Mouse (Mus musculus) limb, embryonic 15.5 days (tissue): Measurements from ENCODE around the gene Pstpip1. TPM values are rescaled to one million over a fixed set of nuclear protein-coding genes. Genes with fewer than 3 reads are reported as not detected.

Experiments
- ATAC-seq: fragments of 200-750 bp; cut with Nextera tagmentation; 2 replicates; pipeline ENCODE4 v1.8.0; 2017; ENCODE audit warnings: low read depth, moderate TSS enrichment; ENCODE audit not compliant: insufficient number of reproducible peaks, low FRiP score, low TSS enrichment
- H3K27ac ChIP-seq: fragments of 300-500 bp; sonication (generic); 2 replicates; pipeline ENCODE4 v1.5.1; 2015; ENCODE audit warnings: moderate library complexity, mild to moderate bottlenecking, inconsistent platforms
- H3K27me3 ChIP-seq: fragments of 300-500 bp; sonication (generic); 2 replicates; pipeline ENCODE4 v1.6.1; 2015; ENCODE audit warnings: inconsistent platforms
- H3K36me3 ChIP-seq: fragments of 300-500 bp; sonication (generic); 2 replicates; pipeline ENCODE4 v1.6.1; 2015; ENCODE audit warnings: inconsistent platforms
- H3K4me1 ChIP-seq: fragments of 300-500 bp; sonication (generic); 2 replicates; pipeline ENCODE4 v1.6.1; 2015; ENCODE audit warnings: inconsistent platforms
- H3K4me2 ChIP-seq: fragments of 300-500 bp; sonication (generic); 2 replicates; pipeline ENCODE4 v1.6.1; 2015; ENCODE audit warnings: mild to moderate bottlenecking, inconsistent platforms
- H3K4me3 ChIP-seq: fragments of 300-500 bp; sonication (generic); 2 replicates; pipeline ENCODE4 v1.5.1; 2015; ENCODE audit warnings: mild to moderate bottlenecking, inconsistent platforms
- H3K9ac ChIP-seq: fragments of 300-500 bp; sonication (generic); 2 replicates; pipeline ENCODE4 v1.6.1; 2015; ENCODE audit warnings: inconsistent platforms
- H3K9me3 ChIP-seq: fragments of 300-500 bp; sonication (generic); 2 replicates; pipeline ENCODE4 v1.6.1; 2016; ENCODE audit warnings: inconsistent platforms
- WGBS: fragments of 180-500 bp; shearing (Covaris S2); methylation state at CpG from one replicate; pipeline ENCODE4 v1.1.7; 2015; 5-methylcytosine and 5-hydroxymethylcytosine counted together
- polyA plus RNA-seq: library from polyadenylated mRNA; unstranded; fragments of >200 nt; fragmentation: Nextera tagmentation; extraction: Ambion mirVana; gene quantifications from 2 replicates; pipeline ENCODE4 v1.2.1, GENCODE M21; 2015

Gene Pstpip1
- polyA plus RNA-seq, 1 experiment from 2014 or later: 3.1 TPM

DNA sequence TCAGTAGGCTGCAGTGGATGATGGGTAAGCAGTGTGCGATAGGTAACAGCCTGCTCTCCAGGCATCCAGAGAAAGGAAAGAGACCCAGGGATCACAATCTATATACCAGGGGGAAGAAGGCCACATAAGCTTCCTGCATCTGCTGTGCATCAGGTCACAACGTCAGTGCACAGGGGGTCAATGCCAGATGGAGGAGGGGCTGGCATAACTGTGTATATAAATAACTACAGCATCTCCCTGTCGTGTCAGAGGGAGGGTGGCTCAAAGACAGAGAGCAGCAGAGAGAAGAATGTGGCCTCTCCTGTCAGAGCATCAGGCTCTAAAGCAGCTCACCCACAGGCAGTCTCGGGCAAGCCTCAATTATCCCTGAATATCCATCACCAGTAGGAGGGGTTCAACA is 40.8 kb downstream of the Pstpip1 start:
- Histone ChIP-seq H3K36me3 (peaks cover 79% of the 10 kb centered on the region), H3K4me1 (0 out of 2 replicates have a peak, but pooled peaks cover 4% of the 10 kb centered on the region), H3K9ac (no peak overlapping the region), H3K4me3 (no peak overlapping the region), H3K27me3 (no peaks in the 10 kb centered on the region), H3K4me2 (no peak overlapping the region), H3K9me3 (no peaks in the 10 kb centered on the region), H3K27ac (no peak overlapping the region)
- no peak for ATAC-seq
- WGBS: 40% methylated on average over 4 of the region's 4 CpGs

GRCm38 (mm10) chr9:56131813-56132525 is 42.2 kb downstream of the Pstpip1 start:
- H3K9me3 ChIP-seq: no peaks in the 10 kb centered on the region
- H3K27ac ChIP-seq: peak overlapping the region; percentile 33; the same call in 1 of the 2 replicates
- H3K4me2 ChIP-seq: no peak overlapping the region
- H3K27me3 ChIP-seq: no peaks in the 10 kb centered on the region
- 70% methylated on average over 10 of the region's 10 CpGs for WGBS
- H3K9ac ChIP-seq: no peak overlapping the region
- 0 out of 2 replicates have a peak, but pooled peaks cover 4% of the 10 kb centered on the region for H3K4me1 ChIP-seq
- ATAC-seq: no peak
- no peak overlapping the region for H3K4me3 ChIP-seq
- H3K36me3 ChIP-seq: peaks cover 89% of the 10 kb centered on the region

GRCm38 (mm10) chr9:56133970-56134369 is 44.2 kb downstream of the Pstpip1 start:
- 0 out of 2 replicates have a peak, but pooled peaks cover 4% of the 10 kb centered on the region for H3K4me1 ChIP-seq
- no peaks in the 10 kb centered on the region for H3K9me3 ChIP-seq
- H3K27me3 ChIP-seq: no peaks in the 10 kb centered on the region
- H3K4me2 ChIP-seq: no peak overlapping the region; the same call in 1 of the 2 replicates
- no peak overlapping the region for H3K4me3 ChIP-seq
- H3K27ac ChIP-seq: peak overlapping the region; percentile 17; the same call in 1 of the 2 replicates
- H3K36me3 ChIP-seq: peaks cover 82% of the 10 kb centered on the region
- H3K9ac ChIP-seq: no peak overlapping the region
- WGBS: 82% methylated on average over 5 of the region's 5 CpGs
- no peak for ATAC-seq

DNA sequence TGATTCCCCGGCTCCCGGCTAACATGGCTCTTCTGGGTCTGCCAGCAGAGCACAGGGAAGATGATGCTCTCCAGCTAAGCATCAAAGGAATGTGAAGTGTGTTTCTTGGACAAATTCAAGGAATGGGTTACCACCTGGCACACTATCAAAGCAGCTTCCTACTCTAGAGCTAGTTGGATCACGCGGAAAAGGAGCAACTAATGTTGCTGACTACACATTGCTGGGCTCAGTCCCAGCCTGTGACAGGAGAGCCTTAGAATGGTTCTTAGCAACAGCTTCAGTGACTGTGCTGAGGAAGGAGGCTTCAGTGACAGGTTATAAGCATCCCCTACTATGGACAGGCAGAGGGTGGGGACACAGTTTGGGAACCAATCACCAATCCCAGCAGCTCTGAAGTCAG is 44.9 kb downstream of the Pstpip1 start:
- no peak overlapping the region; the same call in 1 of the 2 replicates for H3K4me2 ChIP-seq
- ATAC-seq: no peak
- H3K36me3 ChIP-seq: peaks cover 76% of the 10 kb centered on the region
- H3K27ac ChIP-seq: peak overlapping the region; percentile 17; the same call in 1 of the 2 replicates
- no peak overlapping the region for H3K4me3 ChIP-seq
- 0 out of 2 replicates have a peak, but pooled peaks cover 4% of the 10 kb centered on the region for H3K4me1 ChIP-seq
- H3K9ac ChIP-seq: no peak overlapping the region
- H3K27me3 ChIP-seq: no peaks in the 10 kb centered on the region
- WGBS: 72% methylated on average over 4 of the region's 4 CpGs
- no peaks in the 10 kb centered on the region for H3K9me3 ChIP-seq

DNA sequence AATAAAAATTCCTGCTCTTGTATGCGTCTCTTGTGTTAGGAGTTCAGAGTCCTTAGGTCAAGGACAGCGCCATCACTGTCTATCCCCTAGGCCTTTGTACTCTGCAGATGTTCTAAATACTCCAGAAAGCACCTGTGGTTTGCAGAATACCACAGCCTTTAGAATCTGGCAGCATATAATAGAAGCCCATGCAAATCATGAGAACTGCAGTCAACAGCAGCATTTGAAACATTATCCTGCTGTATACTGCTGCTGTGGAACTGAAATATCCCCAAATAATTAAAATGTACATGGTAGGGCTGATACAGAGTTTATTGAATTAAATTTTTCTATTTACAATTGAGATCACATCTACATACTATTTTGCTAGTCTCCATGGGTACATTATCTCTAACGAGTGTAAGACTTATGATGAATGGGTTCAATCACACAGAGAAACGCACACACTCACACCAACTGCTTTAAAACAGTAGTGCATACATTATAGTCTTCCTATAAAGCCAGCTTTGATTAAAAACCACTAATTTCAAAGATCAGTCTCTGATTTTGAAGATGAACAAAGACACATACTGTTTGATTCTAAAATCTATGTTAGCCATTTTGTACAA is 45.9 kb downstream of the Pstpip1 start:
- Histone ChIP-seq H3K27me3 (no peaks in the 10 kb centered on the region), H3K36me3 (peaks cover 67% of the 10 kb centered on the region), H3K4me2 (no peak overlapping the region), H3K9me3 (no peaks in the 10 kb centered on the region), H3K27ac (no peak overlapping the region), H3K4me1 (0 out of 2 replicates have a peak, but pooled peaks cover 4% of the 10 kb centered on the region), H3K4me3 (no peak overlapping the region), H3K9ac (no peak overlapping the region)
- no peak for ATAC-seq
- 86% methylated on average over 4 of the region's 4 CpGs for WGBS

- Histone ChIP-seq H3K27me3 (no peaks in the 10 kb centered on the region), H3K36me3 (peaks cover 68% of the 10 kb centered on the region), H3K27ac (no peak overlapping the region), H3K4me1 (no peaks in the 10 kb centered on the region), H3K4me3 (no peak overlapping the region), H3K9me3 (no peaks in the 10 kb centered on the region), H3K9ac (no peak overlapping the region), H3K4me2 (no peak overlapping the region)
- 89% methylated on average over 9 of the region's 9 CpGs for WGBS
- ATAC-seq: no peak
Measured at GRCm38 (mm10) chr9:56141776-56142175, 52.0 kb downstream of the Pstpip1 start.

DNA sequence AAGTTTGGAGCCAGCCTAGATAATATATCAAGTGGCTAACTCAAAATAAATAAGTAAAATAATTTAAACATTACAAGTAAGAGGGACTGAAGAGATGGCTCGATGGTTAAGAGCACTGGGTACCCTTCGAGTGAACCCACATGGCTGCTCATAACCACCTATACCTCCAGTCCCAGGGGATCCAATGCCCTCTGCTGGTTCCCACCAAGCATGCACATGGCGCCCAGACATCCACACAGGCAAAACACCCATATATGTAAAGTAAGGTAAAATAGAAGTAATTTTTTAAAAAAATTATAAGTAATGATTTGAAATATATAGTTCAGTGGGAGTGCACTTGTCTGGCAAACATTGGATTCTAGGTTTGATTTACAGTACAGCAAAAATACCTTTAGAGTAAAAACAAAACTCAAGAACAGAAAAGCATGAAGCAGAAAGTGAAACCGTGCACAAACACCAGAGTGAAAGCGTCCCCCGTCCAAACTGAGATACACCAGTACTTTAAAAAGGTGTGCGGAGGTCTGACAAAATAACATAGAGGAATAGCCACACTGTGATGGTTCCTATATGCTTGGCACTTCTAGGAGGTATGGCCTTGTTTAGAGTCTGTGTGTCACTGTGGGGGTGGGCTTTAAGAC is 54.7 kb downstream of the Pstpip1 start:
- Histone ChIP-seq H3K9me3 (no peaks in the 10 kb centered on the region), H3K27me3 (no peaks in the 10 kb centered on the region), H3K36me3 (peaks cover 62% of the 10 kb centered on the region), H3K4me3 (no peak overlapping the region), H3K4me2 (no peak overlapping the region), H3K9ac (no peak overlapping the region), H3K4me1 (0 out of 2 replicates have a peak, but pooled peaks cover 4% of the 10 kb centered on the region), H3K27ac (no peak overlapping the region)
- ATAC-seq: no peak
- 94% methylated on average over 7 of the region's 7 CpGs for WGBS

DNA sequence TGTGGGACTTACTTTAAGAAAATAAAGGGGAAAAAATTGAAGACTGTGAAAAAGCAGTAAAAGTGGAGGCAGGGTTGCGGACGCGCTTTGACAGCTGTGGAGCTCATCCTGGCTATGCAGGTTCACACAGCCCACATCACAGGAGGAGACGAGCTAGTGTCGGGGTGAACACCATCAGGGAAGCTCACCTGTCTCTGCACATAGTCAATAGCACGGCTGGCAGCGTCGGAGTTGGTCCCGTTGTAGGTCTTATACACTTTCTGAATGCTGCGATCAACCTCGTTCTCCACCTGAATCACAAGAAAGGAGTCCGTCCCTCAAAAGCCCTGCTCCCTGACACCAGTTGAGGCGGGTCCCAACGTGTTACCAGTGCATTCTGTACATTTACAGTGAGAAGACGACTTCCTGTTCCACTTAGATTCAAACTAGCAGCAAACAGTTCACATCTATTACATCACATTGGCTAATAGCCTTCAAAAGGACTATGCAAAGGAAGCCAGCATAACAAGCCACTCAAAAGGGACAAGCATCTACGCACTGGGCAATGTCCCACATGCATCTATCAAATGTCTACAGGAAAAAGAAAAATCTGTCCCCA is 56.7 kb downstream of the Pstpip1 start:
- Histone ChIP-seq H3K36me3 (peaks cover 54% of the 10 kb centered on the region), H3K27me3 (no peaks in the 10 kb centered on the region), H3K4me3 (no peak overlapping the region), H3K9ac (no peak overlapping the region), H3K27ac (no peak overlapping the region), H3K4me2 (no peak overlapping the region), H3K9me3 (no peaks in the 10 kb centered on the region), H3K4me1 (0 out of 2 replicates have a peak, but pooled peaks cover 4% of the 10 kb centered on the region)
- ATAC-seq: no peak
- WGBS: 88% methylated on average over 16 of the region's 16 CpGs

GRCm38 (mm10) chr9:56151745-56152481 is 62.2 kb downstream of the Pstpip1 start:
- peaks cover 4% of the 10 kb centered on the region for H3K36me3 ChIP-seq
- 49% methylated on average over 7 of the region's 7 CpGs for WGBS
- no peak for ATAC-seq

GRCm38 (mm10) chr9:56152482-56153007 is 62.8 kb downstream of the Pstpip1 start:
- no peaks in the 10 kb centered on the region for H3K9me3 ChIP-seq
- H3K27me3 ChIP-seq: no peaks in the 10 kb centered on the region
- H3K36me3 ChIP-seq: no peaks in the 10 kb centered on the region
- no peak overlapping the region for H3K4me2 ChIP-seq
- H3K4me1 ChIP-seq: peaks cover 11% of the 10 kb centered on the region; the same call in 1 of the 2 replicates
- ATAC-seq: no peak
- peak overlapping the region; percentile 68 for H3K27ac ChIP-seq
- WGBS: 70% methylated on average over 4 of the region's 4 CpGs
- no peak overlapping the region for H3K9ac ChIP-seq
- no peak overlapping the region for H3K4me3 ChIP-seq

More at GRCm38 (mm10) chr9:56151745-56152481, 62.2 kb downstream of the Pstpip1 start:
- Histone ChIP-seq H3K4me2 (no peak overlapping the region), H3K9me3 (no peaks in the 10 kb centered on the region), H3K4me3 (no peak overlapping the region), H3K4me1 (peaks cover 11% of the 10 kb centered on the region; the same call in 1 of the 2 replicates), H3K9ac (no peak overlapping the region), H3K27ac (peak overlapping the region; percentile 68; the same call in 1 of the 2 replicates), H3K27me3 (no peaks in the 10 kb centered on the region)

DNA sequence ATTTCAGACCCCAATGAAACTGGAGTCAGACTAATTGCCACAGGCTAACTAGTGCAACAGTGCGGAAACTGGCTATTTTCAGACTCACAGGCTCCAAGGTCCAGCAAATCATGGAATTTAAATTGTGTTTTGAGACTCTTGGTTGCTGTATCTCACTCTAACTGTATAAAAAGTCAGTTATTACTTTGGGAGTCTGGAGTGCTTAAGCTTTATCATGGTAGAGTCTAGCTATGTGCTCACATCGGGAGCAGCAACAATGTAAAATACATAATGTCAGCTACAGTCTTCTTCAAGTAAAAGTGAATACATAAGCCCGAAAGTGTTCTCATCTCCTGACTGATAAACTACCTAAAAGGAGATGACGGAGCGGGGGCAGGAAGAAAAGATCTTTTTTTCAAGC is 64.8 kb downstream of the Pstpip1 start:
- Histone ChIP-seq H3K36me3 (no peaks in the 10 kb centered on the region), H3K27ac (no peak overlapping the region), H3K4me3 (no peak overlapping the region), H3K27me3 (no peaks in the 10 kb centered on the region), H3K9ac (no peak overlapping the region), H3K4me1 (peaks cover 19% of the 10 kb centered on the region), H3K9me3 (no peaks in the 10 kb centered on the region), H3K4me2 (no peak overlapping the region)
- no peak for ATAC-seq
- WGBS: 87% methylated on average over 5 of the region's 5 CpGs
